Mouse (Mus musculus): Measurements from ENCODE around the gene Pxdn.

The Pxdn gene

DNA sequence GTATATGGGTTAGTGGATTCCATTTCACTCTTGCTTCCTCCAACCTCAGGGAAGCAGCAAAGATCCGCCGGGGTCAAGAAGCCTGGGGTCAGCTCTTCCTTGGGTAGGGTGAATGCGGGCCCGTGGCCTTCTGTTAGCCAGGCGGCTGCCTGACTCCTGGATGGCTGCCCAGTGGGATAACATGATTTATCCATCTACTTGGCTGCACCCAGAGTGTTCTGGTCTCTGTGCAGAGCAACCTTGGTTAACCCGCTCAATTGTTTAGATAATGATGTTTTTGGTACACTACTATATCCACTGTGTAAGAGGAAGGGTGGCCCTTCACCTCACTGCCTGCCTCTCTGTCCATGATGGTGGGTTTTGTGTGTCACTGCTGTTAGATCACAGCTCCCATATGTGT is 14.7 kb downstream of the Pxdn start:
- no peak for DNase-seq (ENCODE audit: low read depth, low spot score)

DNA sequence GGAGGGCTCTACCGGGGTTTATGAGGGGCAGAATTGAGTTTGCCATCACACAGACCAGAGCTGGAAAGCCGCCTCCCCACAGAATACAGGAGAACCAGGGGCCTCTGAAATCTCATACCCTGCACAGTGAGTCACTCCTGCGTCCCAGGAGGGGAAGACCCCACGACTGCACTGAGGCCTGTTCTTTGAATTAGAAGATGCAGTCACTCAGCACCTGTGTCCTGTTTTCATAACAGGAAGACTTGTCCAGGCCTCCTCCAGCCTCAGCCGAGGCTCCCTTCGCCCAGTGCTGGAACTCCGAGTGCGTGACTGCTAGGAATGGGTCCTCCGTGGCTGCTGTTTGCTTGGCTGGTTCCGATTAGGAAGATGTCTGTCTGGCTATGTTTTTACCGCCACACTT is 16.6 kb downstream of the Pxdn start:
- no peak for DNase-seq (ENCODE audit: low read depth, low spot score)

DNA sequence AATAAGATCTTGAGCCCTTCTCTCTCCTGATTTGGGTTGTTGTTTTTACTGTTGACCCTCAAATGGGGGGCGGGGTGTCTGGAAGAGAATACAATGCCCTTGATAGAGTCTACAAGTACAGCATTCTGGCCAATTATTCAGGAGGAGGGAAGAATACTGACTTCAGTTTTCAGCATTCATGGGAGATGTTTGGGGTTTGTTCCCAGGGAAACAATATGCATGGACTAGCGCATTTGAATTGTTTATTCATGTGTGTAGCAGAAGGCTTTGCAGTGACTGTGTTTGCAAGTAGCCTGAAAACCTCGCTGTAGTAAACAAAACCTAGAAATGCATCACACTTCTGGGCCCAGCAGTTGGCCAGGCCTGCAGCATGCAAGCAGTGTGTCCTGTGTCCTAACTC is 17.1 kb downstream of the Pxdn start:
- DNase-seq (ENCODE audit: low read depth, low spot score): no peak

DNA sequence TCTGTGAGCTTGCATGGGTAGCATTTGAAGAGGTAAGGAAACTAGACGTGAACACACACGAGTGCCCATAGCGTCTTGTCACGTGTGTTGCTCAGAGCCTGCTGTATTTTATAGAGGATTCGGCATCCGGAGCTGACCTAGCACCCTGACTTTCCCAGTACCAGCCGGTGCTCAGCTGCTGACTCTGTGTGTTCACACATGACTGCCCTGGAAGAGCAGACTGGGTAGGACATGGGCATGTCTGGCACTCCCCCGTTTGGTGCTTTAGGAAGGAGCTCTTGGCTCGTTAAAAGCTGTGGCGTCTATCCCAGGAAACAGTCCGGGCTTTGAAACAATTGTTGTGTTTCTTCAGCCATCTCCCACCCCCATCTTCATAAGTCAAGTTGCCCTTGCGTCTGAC is 19.6 kb downstream of the Pxdn start:
- DNase-seq (ENCODE audit: low read depth, low spot score): no peak

DNA sequence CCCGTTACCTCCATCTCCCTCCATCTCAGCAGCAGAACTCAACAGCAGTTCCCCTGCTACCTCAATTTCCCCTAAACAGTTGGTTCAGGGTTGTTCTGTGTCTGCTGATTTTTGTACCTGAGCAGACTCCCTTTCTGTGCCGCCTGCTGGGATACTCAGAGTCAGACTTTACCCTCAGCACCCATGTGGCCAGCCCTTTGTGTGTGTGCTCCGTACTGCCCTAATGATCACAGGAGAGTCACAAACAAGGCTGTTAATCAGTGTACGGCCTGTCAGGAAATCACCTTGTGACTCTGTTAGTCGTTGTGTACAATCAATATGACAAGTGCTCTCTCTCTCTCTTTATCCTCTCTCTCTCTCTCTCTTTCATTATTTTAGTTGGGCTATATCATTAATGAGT is 21.2 kb downstream of the Pxdn start:
- no peak for DNase-seq (ENCODE audit: low read depth, low spot score)

DNA sequence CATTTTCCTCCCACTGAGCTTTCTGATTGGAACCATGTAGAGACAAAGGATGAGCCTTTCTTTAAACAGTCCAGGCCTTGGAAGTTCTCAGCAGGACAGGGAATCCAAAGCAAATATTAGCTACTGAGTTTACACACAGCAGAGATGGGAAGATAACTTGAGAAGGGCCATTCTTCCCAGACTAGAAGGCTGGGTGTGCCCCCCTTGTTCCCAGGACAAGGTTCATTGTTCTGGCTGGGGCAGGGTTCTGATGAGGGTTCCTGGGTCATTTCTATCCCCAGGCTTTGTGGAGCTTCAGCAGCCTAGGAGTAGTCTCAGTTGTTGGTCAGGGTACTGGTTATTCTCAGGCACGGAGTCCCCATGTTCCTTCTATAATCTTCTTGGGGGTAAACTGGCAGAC is 23.6 kb downstream of the Pxdn start:
- DNase-seq (ENCODE audit: low read depth, low spot score): no peak

DNA sequence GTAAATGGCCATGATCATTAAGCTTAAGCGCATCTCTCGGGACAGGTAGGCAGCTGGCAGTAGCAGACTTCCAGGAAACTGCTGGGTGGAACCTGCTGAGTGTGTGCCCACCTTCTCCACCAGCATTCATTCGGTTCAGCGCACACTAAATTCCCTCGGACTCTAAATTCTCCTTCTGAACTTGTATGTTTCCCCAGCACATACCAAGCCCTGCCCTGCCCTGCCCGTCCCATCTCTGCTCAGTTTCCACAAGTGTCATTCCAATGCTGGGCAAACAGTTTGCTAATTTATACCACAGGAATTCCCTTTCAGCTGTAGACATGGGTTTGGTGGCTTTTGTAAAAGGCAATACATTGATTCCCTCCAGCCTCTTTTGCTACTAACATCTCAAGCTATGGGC is 27.6 kb downstream of the Pxdn start:
- DNase-seq (ENCODE audit: low read depth, low spot score): no peak

DNA sequence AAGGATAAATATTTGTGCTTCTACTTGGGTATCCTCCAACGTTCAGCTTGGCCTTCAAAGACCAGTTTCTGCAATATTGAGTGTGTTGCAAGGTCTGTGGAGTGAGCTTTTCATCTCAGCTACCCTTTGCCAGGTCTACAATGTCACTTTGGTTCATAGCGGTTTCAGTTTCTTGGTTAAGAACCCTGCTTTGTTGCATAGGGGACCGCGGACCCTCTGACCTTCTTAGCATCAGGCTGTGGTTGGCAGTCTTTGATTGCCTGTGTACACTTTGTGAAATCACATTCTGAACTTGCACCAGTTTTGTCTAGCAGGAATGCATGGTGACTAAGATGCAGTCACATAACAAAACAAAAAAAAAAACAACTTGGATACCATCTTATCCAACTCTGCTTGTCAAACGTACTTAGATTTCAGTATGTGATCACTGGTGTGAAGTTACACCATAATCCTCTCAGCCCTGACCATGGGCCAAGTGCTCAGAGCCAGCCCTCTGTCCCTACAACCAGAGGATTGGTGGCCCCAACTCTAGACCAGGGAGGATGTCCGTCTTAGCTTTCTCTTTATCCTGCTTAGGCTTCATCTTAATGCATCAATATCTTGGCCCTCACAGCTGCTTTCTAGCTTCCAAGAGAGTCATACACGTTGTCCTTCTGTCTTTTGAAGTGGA is 34.5 kb downstream of the Pxdn start:
- DNase-seq (ENCODE audit: low read depth, low spot score): no peak

DNA sequence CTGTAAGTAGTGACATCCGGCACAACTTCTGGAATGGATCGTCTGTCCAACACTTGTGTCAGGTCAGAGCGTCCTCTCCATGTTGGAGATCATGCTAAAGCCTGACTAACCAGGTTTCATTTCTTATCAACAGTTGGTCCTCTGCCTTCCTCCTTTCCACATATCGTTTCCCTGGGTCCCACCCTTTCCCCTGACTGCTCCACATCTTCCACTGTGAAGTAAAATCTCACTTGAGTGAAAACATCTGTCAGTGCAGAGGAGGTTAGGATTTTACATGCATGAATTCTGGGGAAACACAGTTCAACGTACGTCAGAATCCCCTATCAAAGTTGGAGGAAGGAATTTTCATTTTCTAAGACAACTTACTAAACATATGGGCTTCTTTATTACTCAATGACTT is 35.1 kb downstream of the Pxdn start:
- DNase-seq (ENCODE audit: low read depth, low spot score): no peak

DNA sequence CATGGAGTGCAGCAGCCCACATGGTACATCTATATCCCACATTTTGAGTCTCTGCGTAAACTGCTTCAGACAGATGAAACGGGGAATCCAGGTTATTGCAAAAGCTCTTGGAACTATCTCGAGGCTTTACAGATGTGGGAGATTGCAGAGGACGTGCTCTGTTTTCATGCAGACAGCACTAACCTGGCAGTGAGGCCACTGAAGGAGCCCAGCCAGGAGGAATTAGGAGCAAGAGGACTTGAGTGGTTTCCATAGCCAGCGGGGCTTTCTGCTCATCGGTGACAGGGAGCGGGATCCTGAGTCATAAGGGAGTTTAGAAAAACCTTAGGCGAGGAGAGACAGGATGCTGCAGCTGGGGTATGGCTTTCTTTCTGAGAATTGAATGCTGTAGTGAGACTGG is 42.7 kb downstream of the Pxdn start:
- no peak for DNase-seq (ENCODE audit: low read depth, low spot score)

DNA sequence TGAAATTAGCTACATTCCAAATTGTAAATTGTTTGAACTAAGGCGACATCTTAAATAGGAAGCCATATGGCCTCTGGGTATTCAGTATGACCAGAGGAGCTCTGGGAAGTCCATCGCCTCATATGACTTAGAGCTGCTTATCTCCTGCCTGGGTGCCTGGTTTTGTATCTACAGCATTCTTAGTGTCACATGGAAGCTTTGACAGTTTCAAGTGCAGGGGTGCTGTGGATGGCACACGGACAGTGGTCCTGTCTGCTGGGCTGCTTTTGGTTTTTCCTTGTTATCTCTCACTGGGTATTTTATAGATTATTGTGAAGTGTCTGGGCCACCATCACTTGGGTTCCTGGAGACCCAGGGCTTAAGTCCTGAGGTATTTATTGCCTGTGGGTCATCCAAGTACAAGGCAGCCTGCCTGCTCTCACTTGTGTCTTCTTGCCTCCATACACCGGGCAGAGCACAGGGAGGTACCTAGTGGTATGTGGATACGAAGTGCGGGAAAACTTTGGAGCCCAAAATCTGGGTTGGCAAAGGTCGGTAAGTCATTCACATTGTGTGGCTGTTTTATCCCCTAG is 44.4 kb downstream of the Pxdn start:
- no peak for DNase-seq (ENCODE audit: low read depth, low spot score)

DNA sequence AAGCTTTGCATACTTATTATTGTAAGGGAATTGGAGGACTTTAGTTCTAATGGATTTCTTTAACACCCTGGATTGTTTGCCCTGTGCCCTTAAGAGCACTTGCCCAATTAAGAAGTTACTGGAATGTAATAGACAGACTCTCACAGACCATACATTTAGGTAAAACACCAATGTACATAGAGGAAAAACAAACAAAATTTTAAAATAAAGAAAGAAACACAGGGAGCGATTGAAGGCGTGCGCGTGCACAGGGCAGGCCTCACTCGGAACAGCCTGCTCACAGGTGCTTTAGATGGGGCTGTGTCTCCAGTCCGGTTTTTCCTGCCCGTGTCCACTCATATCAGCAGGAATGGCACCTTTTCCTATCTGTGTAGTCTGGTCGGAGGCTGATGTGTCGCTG is 45.8 kb downstream of the Pxdn start:
- no peak for DNase-seq (ENCODE audit: low read depth, low spot score)

DNA sequence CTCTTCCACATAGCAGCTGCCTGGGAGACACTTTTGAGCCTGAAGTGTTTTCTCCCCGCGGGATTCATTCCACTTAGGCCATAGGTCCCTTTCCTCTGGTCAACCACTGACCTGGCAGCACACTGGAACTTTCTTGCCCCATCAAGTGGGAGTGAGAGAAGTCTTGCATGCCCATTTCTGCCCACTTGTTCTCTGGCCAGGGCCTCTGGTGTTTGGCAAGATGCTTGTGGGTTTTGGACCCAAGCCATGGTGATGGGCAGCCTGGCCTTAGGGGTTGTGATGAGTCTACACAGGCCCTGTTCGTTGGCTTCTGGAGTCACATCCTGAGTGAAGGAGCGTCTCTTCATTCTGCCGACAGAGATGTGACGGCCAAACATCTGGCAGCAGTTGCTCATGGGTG is 47.7 kb downstream of the Pxdn start:
- no peak for DNase-seq (ENCODE audit: low read depth, low spot score)

DNA sequence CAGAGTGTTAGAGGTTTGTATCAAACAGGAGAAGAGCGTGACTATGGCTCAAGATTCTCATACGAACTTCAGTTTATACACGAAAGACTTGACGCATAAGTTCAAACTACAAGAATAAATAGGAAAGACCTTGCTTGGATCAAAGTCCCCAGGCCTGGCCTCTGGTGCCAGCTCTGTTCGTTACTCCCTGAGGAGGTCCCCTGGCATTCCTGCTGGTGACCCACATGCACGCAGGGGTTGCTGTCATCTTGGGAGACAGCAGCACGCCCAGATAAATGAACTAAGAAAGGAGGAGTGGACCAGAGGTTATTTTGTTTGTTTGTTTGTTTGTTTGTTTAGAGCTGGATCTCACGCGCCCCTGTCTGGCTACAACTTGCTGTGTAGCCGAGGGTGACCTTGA is 48.8 kb downstream of the Pxdn start:
- no peak for DNase-seq (ENCODE audit: low read depth, low spot score)

DNA sequence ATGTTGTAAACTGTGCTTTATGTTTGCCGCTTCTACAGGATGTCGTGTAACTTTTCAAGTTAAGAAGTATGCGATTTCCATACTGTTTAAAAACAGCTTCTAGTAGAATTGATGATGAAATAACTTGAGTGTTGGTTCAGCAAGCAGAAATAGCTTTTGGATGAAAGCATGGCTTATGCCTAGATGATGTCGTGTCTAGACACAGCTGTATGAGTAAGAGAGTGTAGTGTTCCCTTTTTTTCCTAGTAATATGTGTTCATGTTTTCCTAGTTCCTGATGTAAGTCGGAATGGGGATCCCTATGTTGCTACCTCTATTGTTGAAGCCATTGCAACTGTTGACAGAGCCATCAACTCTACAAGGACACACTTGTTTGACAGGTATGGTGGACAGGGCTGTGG is 61.5 kb downstream of the Pxdn start:
- DNase-seq (ENCODE audit: low read depth, low spot score): no peak

DNA sequence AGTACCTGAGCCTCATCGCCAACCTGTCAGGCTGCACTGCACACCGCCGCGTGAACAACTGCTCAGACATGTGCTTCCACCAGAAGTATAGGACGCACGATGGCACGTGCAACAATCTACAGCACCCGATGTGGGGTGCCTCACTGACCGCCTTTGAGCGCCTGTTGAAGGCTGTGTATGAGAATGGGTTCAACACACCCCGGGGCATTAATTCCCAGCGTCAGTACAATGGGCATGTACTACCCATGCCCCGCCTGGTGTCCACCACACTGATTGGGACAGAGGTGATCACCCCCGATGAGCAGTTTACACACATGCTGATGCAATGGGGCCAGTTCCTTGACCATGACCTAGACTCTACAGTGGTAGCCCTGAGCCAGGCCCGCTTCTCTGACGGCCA is 64.5 kb downstream of the Pxdn start:
- DNase-seq (ENCODE audit: low read depth, low spot score): no peak

DNA sequence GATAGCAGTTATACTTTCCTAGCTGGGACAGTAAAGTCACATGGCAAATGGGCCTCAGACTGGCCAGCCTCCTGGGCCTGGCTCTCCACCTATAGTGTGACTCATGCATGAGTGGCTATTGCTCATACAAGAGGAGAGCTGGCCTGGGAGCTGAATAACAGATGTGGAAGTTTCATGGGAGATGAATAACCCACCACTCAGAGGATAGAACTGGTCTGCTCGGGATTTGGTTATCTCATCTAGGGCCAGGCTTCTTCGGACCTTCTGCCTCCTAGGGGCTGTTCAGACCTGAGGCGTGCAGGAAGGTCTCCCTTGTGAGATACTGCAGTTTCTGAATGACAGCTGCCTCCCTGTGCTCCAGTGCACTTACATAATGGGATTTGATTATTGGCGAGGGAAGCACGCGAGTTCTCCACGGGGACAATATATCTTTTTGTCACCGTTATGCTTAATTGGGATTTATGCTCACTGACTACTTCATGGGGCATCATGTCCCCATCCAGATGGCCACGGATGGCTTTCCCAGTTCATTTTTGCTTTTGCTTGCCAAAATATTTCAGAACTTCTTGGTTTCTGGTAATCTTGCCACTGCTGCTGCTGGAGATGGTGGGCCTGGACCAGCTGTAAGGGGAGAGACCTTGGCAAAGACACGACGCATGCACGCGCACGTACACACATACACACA is 66.4 kb downstream of the Pxdn start:
- DNase-seq (ENCODE audit: low read depth, low spot score): no peak

DNA sequence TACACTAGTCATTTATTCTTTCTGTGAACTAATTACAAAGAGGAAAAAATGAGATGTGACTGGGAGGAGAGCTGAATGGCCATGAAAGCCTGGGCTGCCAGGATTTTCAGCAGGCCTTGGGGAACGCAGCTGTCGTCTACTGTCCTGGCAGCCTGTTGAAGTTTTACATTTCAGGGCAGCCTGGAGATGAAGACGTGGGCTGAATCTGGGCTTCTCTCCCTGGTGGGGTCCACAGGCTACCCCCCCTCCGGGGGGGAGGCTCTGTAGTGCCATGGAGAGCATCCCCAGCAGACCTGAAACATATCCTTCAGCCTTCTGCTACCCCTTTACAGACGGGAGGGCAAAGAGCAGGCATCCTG is 66.9 kb downstream of the Pxdn start:
- no peak for DNase-seq (ENCODE audit: low read depth, low spot score)

DNA sequence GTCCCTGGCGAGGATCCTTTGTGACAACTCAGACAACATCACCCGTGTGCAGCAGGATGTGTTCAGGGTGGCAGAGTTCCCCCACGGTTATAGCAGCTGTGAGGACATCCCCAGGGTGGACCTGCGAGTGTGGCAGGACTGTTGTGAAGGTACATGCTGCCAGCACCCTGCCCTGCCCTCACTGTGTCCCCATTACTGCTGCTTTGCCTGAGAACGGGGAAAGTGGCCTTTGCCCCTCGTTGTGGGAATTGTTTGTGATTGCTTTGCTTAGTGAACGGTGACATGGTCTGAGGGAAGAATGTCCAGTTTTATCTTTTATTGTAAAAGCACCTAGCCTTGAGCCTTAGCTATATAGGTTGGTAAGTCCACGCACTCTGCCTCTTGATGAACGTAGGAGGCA is 69.2 kb downstream of the Pxdn start:
- DNase-seq (ENCODE audit: low read depth, low spot score): no peak

DNA sequence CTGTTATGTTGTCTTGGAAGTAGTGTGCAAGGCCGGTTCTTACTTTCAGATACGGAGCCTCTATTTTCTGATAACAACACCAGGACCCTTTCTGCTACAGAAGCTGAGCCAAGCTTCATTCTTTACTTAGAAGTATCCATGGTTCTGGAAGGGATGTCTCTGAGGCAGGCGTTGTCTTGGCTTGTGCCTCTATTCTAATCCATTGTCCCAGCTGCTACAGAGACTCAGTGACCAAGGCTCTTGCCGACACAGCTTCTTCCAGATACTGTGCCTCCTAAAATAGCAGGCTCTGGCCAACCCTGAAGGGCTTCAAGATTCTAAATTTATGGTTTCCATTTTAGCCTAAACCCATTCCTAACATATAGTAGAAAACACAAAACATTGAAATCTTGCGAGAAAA is 71.3 kb downstream of the Pxdn start:
- DNase-seq (ENCODE audit: low read depth, low spot score): no peak

DNA sequence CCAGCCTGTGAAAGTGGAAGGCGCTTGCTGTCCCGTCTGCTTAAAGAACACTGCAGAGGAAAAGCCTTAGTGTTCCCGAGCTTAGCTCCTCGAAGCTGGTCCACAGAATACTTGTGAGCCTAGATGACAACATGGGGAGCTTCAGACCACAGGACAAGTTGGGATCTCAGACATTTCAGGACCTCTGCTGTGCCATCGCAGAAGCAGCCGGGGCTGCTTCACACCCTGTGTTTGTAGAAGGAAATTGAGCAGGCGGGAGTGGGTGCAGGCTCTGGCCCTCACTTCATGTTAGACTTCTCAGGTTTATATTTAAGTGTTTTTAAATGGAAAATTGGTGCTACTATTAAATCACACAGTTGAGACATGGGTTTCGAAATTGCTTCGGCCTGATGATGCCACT is 78.1 kb downstream of the Pxdn start:
- DNase-seq (ENCODE audit: low read depth, low spot score): no peak

DNA sequence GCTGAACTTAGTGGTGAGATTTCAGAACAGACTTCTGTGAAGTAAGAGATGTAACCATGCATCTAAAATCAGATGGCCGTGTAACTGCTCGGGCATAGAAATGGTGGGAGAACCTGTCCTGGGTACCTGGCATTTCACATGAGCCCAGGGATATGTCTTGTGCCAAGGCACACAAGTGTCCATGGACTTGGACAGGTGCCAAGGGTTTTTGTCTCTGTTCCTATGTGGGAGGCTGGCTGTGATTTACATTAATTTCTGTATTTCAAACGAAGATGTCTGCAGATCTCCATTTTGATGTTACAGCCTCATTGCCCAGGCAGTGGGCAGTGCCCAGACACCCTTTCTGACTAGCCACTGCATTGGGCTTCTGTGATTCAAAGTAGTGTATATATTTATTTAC is 79.7 kb downstream of the Pxdn start:
- no peak for DNase-seq (ENCODE audit: low read depth, low spot score)

DNA sequence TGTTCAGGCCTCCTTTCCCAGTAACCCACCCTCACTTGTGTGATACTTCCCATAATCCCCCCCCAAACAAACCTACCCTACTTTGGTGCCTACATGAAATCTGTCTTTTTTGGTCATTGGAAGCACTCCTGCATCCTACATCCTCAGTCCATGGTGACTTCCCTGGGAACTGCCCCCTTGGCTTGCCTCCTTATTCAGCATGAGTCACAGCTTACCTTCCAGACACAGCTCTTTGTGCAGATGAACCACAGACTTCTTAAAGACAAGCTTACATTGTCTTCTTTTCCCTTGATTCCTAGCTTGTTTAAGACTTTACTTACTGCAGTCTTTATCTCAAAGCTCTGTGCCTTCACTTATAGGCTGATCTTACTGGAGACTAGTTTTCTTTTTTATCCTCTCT is 83.0 kb downstream of the Pxdn start:
- no peak for DNase-seq (ENCODE audit: low read depth, low spot score)

DNA sequence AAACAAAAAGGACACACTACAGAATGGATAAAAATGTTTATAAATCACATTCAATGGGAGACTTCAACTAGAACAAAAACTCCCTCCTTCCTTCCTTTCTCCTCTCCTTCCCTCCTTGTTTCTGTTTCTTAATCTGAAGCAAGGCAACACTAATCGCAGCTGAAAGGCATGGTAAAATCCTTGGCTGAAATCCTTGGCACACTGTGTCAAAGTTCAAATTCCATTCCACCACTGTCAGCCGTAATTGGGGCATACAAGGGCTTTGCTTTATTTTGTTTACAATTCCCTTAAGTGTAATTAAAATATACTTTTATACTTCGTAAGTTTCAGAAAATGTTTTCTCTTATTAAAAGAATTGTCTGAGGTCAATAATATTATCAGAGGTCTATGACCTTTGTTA is 86.1 kb downstream of the Pxdn start:
- DNase-seq (ENCODE audit: low read depth, low spot score): no peak
